Comparison of ENCODE assay signal across 9 mouse cellular contexts in genomic region chr13:42828978-42829377, GRCm38 (mm10).
DNase-seq lines count a peak whose midpoint lies in the region; ATAC-seq and TF ChIP-seq lines count a peak whose summit lies in the region.
"Had no signal": no experiment of that assay in that cellular context is flagged by ENCODE, and none has a peak within 500 bp of the region (broad histone marks: within the 10 kb centered on the region; RNA-seq: fewer than 3 reads in every experiment).

No protein-coding gene starts in this region.

- no peaks in the 10 kb centered on the region for H3K9me3 ChIP-seq in embryonic facial prominence, embryonic 10.5 days
- H3K9me3 ChIP-seq: embryonic facial prominence, embryonic 15.5 days had no signal

- intact Hi-C loops in gastrocnemius, adult 2 months (cut with DNase I) = no loop called here
- intact Hi-C loops in heart, postnatal 36 days (cut with DNase I) = no loop called here

- peaks cover 8% of the 10 kb centered on the region for H3K4me1 ChIP-seq in embryonic facial prominence, embryonic 10.5 days

- WGBS in embryonic facial prominence, embryonic 10.5 days = 31% methylated on average over 9 of the region's 9 CpGs

- DNase-seq in gastrocnemius, adult 2 months = peak; percentile 33
- no peak for DNase-seq in gastrocnemius, postnatal 10 days
- peak; percentile 30 for DNase-seq in embryonic facial prominence, embryonic 10.5 days (ENCODE audit: low spot score)
- peak; percentile 37 to 46 for DNase-seq in heart, postnatal 36 days
- DNase-seq in lung, postnatal 25 days (ENCODE audit: low spot score) = peak; percentile 46
- DNase-seq in right cerebral cortex, adult 2 months (ENCODE audit: low spot score in 2 of 2) = no peak
- DNase-seq in thymus, postnatal 0 days (ENCODE audit: low spot score) = no peak

- H3K27ac ChIP-seq in gastrocnemius, adult 2 months = no peak overlapping the region
- H3K27ac ChIP-seq in embryonic facial prominence, embryonic 10.5 days (replicated peaks) = no peak overlapping the region
- H3K27ac ChIP-seq: embryonic facial prominence, embryonic 15.5 days had no signal

- ATAC-seq in inflammation-experienced regulatory T-cells, adult 6 months = no peak

- no peaks in the 10 kb centered on the region for H3K27me3 ChIP-seq in embryonic facial prominence, embryonic 10.5 days (replicated peaks; ENCODE audit: low read depth, poor library complexity, severe bottlenecking)
- H3K27me3 ChIP-seq: embryonic facial prominence, embryonic 15.5 days had no signal

- TF ChIP-seq CTCF in gastrocnemius, adult 2 months (IDR thresholded peaks at IDR 0.05) = no peak

- no peaks in the 10 kb centered on the region for H3K36me3 ChIP-seq in embryonic facial prominence, embryonic 10.5 days (replicated peaks)
- H3K36me3 ChIP-seq: embryonic facial prominence, embryonic 15.5 days had no signal

- H3K4me3 ChIP-seq in gastrocnemius, adult 2 months = peak overlapping the region; percentile 29; the same call in 1 of the 2 replicates
- no peak overlapping the region for H3K4me3 ChIP-seq in embryonic facial prominence, embryonic 10.5 days
- H3K4me3 ChIP-seq: embryonic facial prominence, embryonic 15.5 days had no signal

Comparison
In these comparisons a context has a peak if more than half of its experiments do, and no peak if none do; other contexts are left out.
1. DNase-seq: peak in gastrocnemius, adult 2 months (single experiment), embryonic facial prominence, embryonic 10.5 days (single experiment), heart, postnatal 36 days (2 of 2) and lung, postnatal 25 days (single experiment); none in gastrocnemius, postnatal 10 days (single experiment), right cerebral cortex, adult 2 months (0 of 2) and thymus, postnatal 0 days (single experiment).